Mouse (Mus musculus): ENCODE data around the gene Psmb8.

DNA sequence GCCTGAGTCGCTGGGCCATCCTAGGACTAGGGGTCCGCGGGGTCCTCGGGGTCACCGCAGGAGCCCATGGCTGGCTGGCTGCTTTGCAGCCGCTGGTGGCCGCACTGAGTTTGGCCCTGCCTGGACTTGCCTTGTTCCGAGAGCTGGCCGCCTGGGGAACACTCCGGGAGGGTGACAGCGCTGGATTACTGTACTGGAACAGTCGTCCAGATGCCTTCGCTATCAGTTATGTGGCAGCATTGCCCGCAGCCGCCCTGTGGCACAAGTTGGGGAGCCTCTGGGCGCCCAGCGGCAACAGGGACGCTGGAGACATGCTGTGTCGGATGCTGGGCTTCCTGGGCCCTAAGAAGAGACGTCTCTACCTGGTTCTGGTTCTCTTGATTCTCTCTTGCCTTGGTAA lies 9.5 kb upstream of the Psmb8 start:
- no peak for TF ChIP-seq EP300 (IDR thresholded peaks at IDR 0.05)
- TF ChIP-seq CTCF (IDR thresholded peaks at IDR 0.05), result no peak

All from lung, postnatal 0 days (tissue).